Mouse (Mus musculus) left cerebral cortex, postnatal 36 days (tissue): ENCODE results near the gene 7420426K07Rik. TPM values are rescaled to one million over a fixed set of nuclear protein-coding genes. Genes with fewer than 3 reads are reported as not detected.

Experiments
- DNase-seq, 2 experiments: peaks; one replicate each; pipeline ENCODE4 v3.0.0; 2021 to 2022; ENCODE audit warnings: low spot score in 2 of 2, mixed read lengths in 1 of 2
- intact Hi-C: fragments of 180-260 bp; cut with DNase I; formaldehyde crosslinking; loops from one replicate; pipeline ENCODE4 v1.15.1; 2025
- total RNA-seq, 2 experiments: library from RNA; stranded (reverse); gene quantifications; 2 replicates each; pipeline ENCODE4 v1.2.3; 2021

The 7420426K07Rik gene
- not detected for total RNA-seq

- DNase-seq: no peak
- intact Hi-C loops: no loop called here
These were observed at the start of gene 7420426K07Rik for GRCm38 (mm10) chr9:98902819-98903218. 7420426K07Rik (plus strand) TSS chr9:98903119.

GRCm38 (mm10) chr9:98856210-98856609 is 46.7 kb upstream of the 7420426K07Rik start, which contains the start of gene Prr23a2:
Prr23a2 (plus strand) TSS chr9:98856494.
- DNase-seq: no peak
- intact Hi-C loops: no loop called here

- intact Hi-C loops: no loop called here
- DNase-seq: no peak
These were observed 39.5 kb upstream of the 7420426K07Rik start for GRCm38 (mm10) chr9:98863463-98863862.

- no peak for DNase-seq
- intact Hi-C loops: no loop called here
These were observed 38.3 kb upstream of the 7420426K07Rik start, which contains the start of gene Prr23a3 for GRCm38 (mm10) chr9:98864571-98864970. Prr23a3 (plus strand) TSS chr9:98864767.

- intact Hi-C loops: no loop called here
These were observed 1.4 kb upstream of the 7420426K07Rik start for GRCm38 (mm10) chr9:98901486-98901885.

GRCm38 (mm10) chr9:98920629-98921523 is 18.0 kb downstream of the 7420426K07Rik start:
- intact Hi-C loops: no loop called here
- DNase-seq: no peak

More at GRCm38 (mm10) chr9:98901486-98901885, 1.4 kb upstream of the 7420426K07Rik start:
- no peak for DNase-seq

GRCm38 (mm10) chr9:98923119-98923518 is 20.2 kb downstream of the 7420426K07Rik start:
- peak in 1 of 2 experiments; percentile 22 for DNase-seq
- intact Hi-C loops: no loop called here

GRCm38 (mm10) chr9:98924183-98924582 is 21.3 kb downstream of the 7420426K07Rik start:
- intact Hi-C loops: no loop called here
- no peak for DNase-seq

GRCm38 (mm10) chr9:98929496-98929895 is 26.6 kb downstream of the 7420426K07Rik start:
- intact Hi-C loops: no loop called here
- no peak for DNase-seq

- intact Hi-C loops: no loop called here
These were observed 30.0 kb downstream of the 7420426K07Rik start for GRCm38 (mm10) chr9:98932931-98933330.

GRCm38 (mm10) chr9:98935190-98935909 is 32.4 kb downstream of the 7420426K07Rik start:
- intact Hi-C loops: no loop called here
- no peak for DNase-seq

More at GRCm38 (mm10) chr9:98932931-98933330, 30.0 kb downstream of the 7420426K07Rik start:
- DNase-seq: no peak

- DNase-seq: no peak
- intact Hi-C loops: no loop called here
These were observed 36.4 kb downstream of the 7420426K07Rik start for GRCm38 (mm10) chr9:98939290-98939689.

GRCm38 (mm10) chr9:98952171-98953050 is 49.5 kb downstream of the 7420426K07Rik start:
- intact Hi-C loops: loop anchor here (10.0 kb wide), 1 partner anchor 308 kb away; no protein-coding TSS in a partner anchor
- DNase-seq: peak in 1 of 2 experiments; percentile 43

- no peak for DNase-seq
- intact Hi-C loops: loop anchor here (10.0 kb wide), 1 partner anchor 308 kb away; no protein-coding TSS in a partner anchor
These were observed 50.4 kb downstream of the 7420426K07Rik start for GRCm38 (mm10) chr9:98953291-98953690.

- DNase-seq: no peak
- intact Hi-C loops: loop anchor here (10.0 kb wide), 1 partner anchor 309 kb away; no protein-coding TSS in a partner anchor
These were observed 50.9 kb downstream of the 7420426K07Rik start for GRCm38 (mm10) chr9:98953830-98954229.
